Mouse (Mus musculus) A20 (cell line): ENCODE measurements around the gene Asb18.

ENCODE experiments used
- DNase-seq: peaks from one replicate; pipeline ENCODE4 v3.0.0-alpha.2; 2011; ENCODE audit warnings: low read depth, low spot score

Asb18 gene

GRCm38 (mm10) chr1:90014446-90014845 is at the start of gene Asb18:
Gene Asb18 (minus strand): TSS chr1:90014666.
- DNase-seq, result no peak

GRCm38 (mm10) chr1:90060599-90060998 is 46.1 kb upstream of the Asb18 start:
- no peak for DNase-seq

GRCm38 (mm10) chr1:90060054-90060453 is 45.6 kb upstream of the Asb18 start:
- no peak for DNase-seq

- no peak for DNase-seq
These were observed 40.5 kb upstream of the Asb18 start for GRCm38 (mm10) chr1:90054991-90055390.

GRCm38 (mm10) chr1:90051347-90051746 is 36.9 kb upstream of the Asb18 start:
- no peak for DNase-seq

GRCm38 (mm10) chr1:90050046-90050739 is 35.7 kb upstream of the Asb18 start:
- no peak for DNase-seq

- no peak for DNase-seq
These were observed 13.8 kb upstream of the Asb18 start for GRCm38 (mm10) chr1:90028305-90028704.

- no peak for DNase-seq
These were observed 12.5 kb upstream of the Asb18 start for GRCm38 (mm10) chr1:90026945-90027344.

- DNase-seq, result no peak
These were observed 5.9 kb upstream of the Asb18 start for GRCm38 (mm10) chr1:90020336-90020735.

GRCm38 (mm10) chr1:90018071-90018470 is 3.6 kb upstream of the Asb18 start:
- no peak for DNase-seq

GRCm38 (mm10) chr1:90013273-90013672 is 1.2 kb downstream of the Asb18 start:
- no peak for DNase-seq

- DNase-seq, result no peak
These were observed 1.6 kb downstream of the Asb18 start for GRCm38 (mm10) chr1:90012850-90013249.

- DNase-seq, result no peak
These were observed 2.3 kb downstream of the Asb18 start for GRCm38 (mm10) chr1:90012168-90012567.

- no peak for DNase-seq
These were observed 4.4 kb downstream of the Asb18 start for GRCm38 (mm10) chr1:90010077-90010476.

GRCm38 (mm10) chr1:90009188-90009587 is 5.3 kb downstream of the Asb18 start:
- no peak for DNase-seq

GRCm38 (mm10) chr1:90006666-90007065 is 7.8 kb downstream of the Asb18 start:
- DNase-seq, result no peak

GRCm38 (mm10) chr1:90000981-90001380 is 13.5 kb downstream of the Asb18 start:
- DNase-seq, result no peak

GRCm38 (mm10) chr1:89999858-90000257 is 14.6 kb downstream of the Asb18 start:
- no peak for DNase-seq

- DNase-seq, result no peak
These were observed 15.8 kb downstream of the Asb18 start for GRCm38 (mm10) chr1:89998696-89999095.

- DNase-seq, result no peak
These were observed 16.4 kb downstream of the Asb18 start for GRCm38 (mm10) chr1:89998076-89998475.

GRCm38 (mm10) chr1:89992256-89992655 is 22.2 kb downstream of the Asb18 start:
- DNase-seq, result no peak

GRCm38 (mm10) chr1:89977261-89977660 is 37.2 kb downstream of the Asb18 start:
- no peak for DNase-seq

- no peak for DNase-seq
These were observed 38.1 kb downstream of the Asb18 start for GRCm38 (mm10) chr1:89976411-89976810.

- DNase-seq, result no peak
These were observed 39.9 kb downstream of the Asb18 start for GRCm38 (mm10) chr1:89974541-89974940.
